Mouse (Mus musculus) heart, embryonic 15.5 days (tissue): ENCODE data around the gene Ptprd. TPM values are rescaled to one million over a fixed set of nuclear protein-coding genes. Genes with fewer than 3 reads are reported as not detected.

Source experiments
- ATAC-seq: fragments of 200-750 bp; cut with Nextera tagmentation; replicated peaks from 2 replicates; pipeline ENCODE4 v1.8.0; 2017; ENCODE audit warnings: low read depth, moderate TSS enrichment; ENCODE audit not compliant: insufficient number of reproducible peaks, insufficient read depth, low FRiP score
- H3K27ac ChIP-seq: fragments of 300-500 bp; sonication (generic); 2 replicates; pipeline ENCODE4 v1.5.1; 2015; ENCODE audit warnings: mild to moderate bottlenecking, inconsistent platforms
- H3K27me3 ChIP-seq: fragments of 300-500 bp; sonication (generic); 2 replicates; pipeline ENCODE4 v1.6.1; 2015; ENCODE audit warnings: inconsistent platforms
- H3K36me3 ChIP-seq: fragments of 300-500 bp; sonication (generic); 2 replicates; pipeline ENCODE4 v1.6.1; 2015; ENCODE audit warnings: mild to moderate bottlenecking, inconsistent platforms
- H3K4me1 ChIP-seq: fragments of 300-500 bp; sonication (generic); replicated peaks from 2 replicates; pipeline ENCODE4 v1.6.1; 2015; ENCODE audit warnings: inconsistent platforms
- H3K4me2 ChIP-seq: fragments of 300-500 bp; sonication (generic); 2 replicates; pipeline ENCODE4 v1.6.1; 2015; ENCODE audit warnings: inconsistent platforms, mild to moderate bottlenecking, moderate library complexity
- H3K4me3 ChIP-seq: fragments of 300-500 bp; sonication (generic); 2 replicates; pipeline ENCODE4 v1.5.1; 2015; ENCODE audit warnings: mild to moderate bottlenecking, inconsistent platforms
- H3K9ac ChIP-seq: fragments of 300-500 bp; sonication (generic); 2 replicates; pipeline ENCODE4 v1.6.1; 2015; ENCODE audit warnings: mild to moderate bottlenecking, inconsistent platforms
- H3K9me3 ChIP-seq: fragments of 300-500 bp; sonication (generic); replicated peaks from 2 replicates; pipeline ENCODE4 v1.6.1; 2016; ENCODE audit warnings: inconsistent platforms
- WGBS: fragments of 180-500 bp; shearing (Covaris S2); methylation state at CpG from one replicate; pipeline ENCODE4 v1.1.7; 2015; ENCODE audit warnings: mixed read lengths; 5-methylcytosine and 5-hydroxymethylcytosine counted together
- polyA plus RNA-seq: library from polyadenylated mRNA; unstranded; fragments of >200 nt; fragmentation: Nextera tagmentation; extraction: Ambion mirVana; gene quantifications from 2 replicates; pipeline ENCODE4 v1.2.1, GENCODE M21; 2015

Ptprd gene
- polyA plus RNA-seq, 1 experiment from 2014 or later: 9.4 TPM

- Histone ChIP-seq H3K4me3 (no peak overlapping the region), H3K9me3 (no peaks in the 10 kb centered on the region), H3K27ac (no peak overlapping the region), H3K36me3 (no peaks in the 10 kb centered on the region), H3K4me1 (no peaks in the 10 kb centered on the region), H3K4me2 (no peak overlapping the region), H3K27me3 (no peaks in the 10 kb centered on the region), H3K9ac (no peak overlapping the region)
- ATAC-seq: no peak
- 69% methylated on average over 1 of the region's 1 CpGs for WGBS
These were observed 1322.1 kb downstream of the Ptprd start for GRCm38 (mm10) chr4:76889669-76890068.

- Histone ChIP-seq H3K27ac (no peak overlapping the region), H3K4me3 (no peak overlapping the region), H3K9ac (no peak overlapping the region), H3K27me3 (no peaks in the 10 kb centered on the region), H3K4me2 (no peak overlapping the region), H3K36me3 (no peaks in the 10 kb centered on the region), H3K9me3 (no peaks in the 10 kb centered on the region), H3K4me1 (no peaks in the 10 kb centered on the region)
- no peak for ATAC-seq
- WGBS: 76% methylated on average over 3 of the region's 3 CpGs
These were observed 1330.2 kb downstream of the Ptprd start for GRCm38 (mm10) chr4:76881610-76882009.

GRCm38 (mm10) chr4:76870971-76871370, 1340.8 kb downstream of the Ptprd start:
- Histone ChIP-seq H3K9me3 (no peaks in the 10 kb centered on the region), H3K27me3 (no peaks in the 10 kb centered on the region), H3K27ac (no peak overlapping the region), H3K4me1 (no peaks in the 10 kb centered on the region), H3K4me2 (no peak overlapping the region), H3K4me3 (no peak overlapping the region), H3K36me3 (no peaks in the 10 kb centered on the region), H3K9ac (no peak overlapping the region)
- WGBS: 76% methylated on average over 1 of the region's 1 CpGs
- no peak for ATAC-seq

DNA sequence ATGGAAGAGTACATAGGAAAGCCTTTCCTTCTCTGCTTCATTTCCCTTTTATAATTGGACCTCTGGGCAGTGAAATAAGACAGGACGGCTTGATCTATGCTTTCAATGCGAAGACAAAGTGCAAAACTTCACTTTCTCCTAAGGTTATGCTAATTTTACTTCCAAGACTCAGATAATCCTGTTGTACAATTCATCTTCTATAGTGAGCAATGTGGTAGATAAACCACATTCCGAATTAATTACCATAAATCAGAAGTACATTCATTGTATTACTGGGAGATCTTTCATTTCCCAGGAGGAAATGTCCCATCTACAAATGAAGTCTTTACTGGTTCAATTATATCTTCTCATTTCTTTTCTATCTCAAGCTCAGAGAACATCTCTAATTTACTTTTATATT, 1346.2 kb downstream of the Ptprd start:
- Histone ChIP-seq H3K4me2 (no peak overlapping the region), H3K4me1 (no peaks in the 10 kb centered on the region), H3K4me3 (no peak overlapping the region), H3K9me3 (no peaks in the 10 kb centered on the region), H3K9ac (no peak overlapping the region), H3K27me3 (no peaks in the 10 kb centered on the region), H3K27ac (no peak overlapping the region), H3K36me3 (no peaks in the 10 kb centered on the region)
- 76% methylated on average over 3 of the region's 3 CpGs for WGBS
- no peak for ATAC-seq

DNA sequence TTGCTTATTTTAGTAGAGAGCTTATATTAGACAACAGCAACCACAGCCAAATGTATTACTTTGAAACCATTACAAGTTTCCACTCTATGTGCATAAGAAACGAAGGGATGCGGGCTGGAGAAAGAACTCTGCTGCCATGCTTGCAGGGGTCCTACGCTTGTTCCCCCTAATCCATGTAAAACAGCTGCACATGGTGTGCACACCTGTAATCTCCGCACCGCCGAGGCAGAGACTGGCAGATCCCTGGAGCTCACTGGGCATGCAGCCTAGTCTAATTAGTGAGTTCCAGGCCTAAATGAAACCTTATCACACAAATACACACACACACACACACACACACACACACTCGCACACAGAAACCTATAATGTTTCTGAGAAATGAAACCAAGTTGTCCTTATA, 1365.5 kb downstream of the Ptprd start:
- no peaks in the 10 kb centered on the region for H3K4me1 ChIP-seq
- ATAC-seq: no peak
- no peak overlapping the region for H3K9ac ChIP-seq
- H3K36me3 ChIP-seq: no peaks in the 10 kb centered on the region
- H3K27me3 ChIP-seq: no peaks in the 10 kb centered on the region
- H3K27ac ChIP-seq: no peak overlapping the region
- H3K9me3 ChIP-seq: no peaks in the 10 kb centered on the region
- 75% methylated on average over 7 of the region's 7 CpGs for WGBS
- H3K4me2 ChIP-seq: no peak overlapping the region
- no peak overlapping the region for H3K4me3 ChIP-seq

GRCm38 (mm10) chr4:76839016-76839415, 1372.7 kb downstream of the Ptprd start:
- Histone ChIP-seq H3K4me3 (no peak overlapping the region), H3K9me3 (no peaks in the 10 kb centered on the region), H3K27ac (no peak overlapping the region), H3K9ac (no peak overlapping the region), H3K36me3 (no peaks in the 10 kb centered on the region), H3K4me1 (no peaks in the 10 kb centered on the region), H3K4me2 (no peak overlapping the region), H3K27me3 (no peaks in the 10 kb centered on the region)
- 69% methylated on average over 1 of the region's 1 CpGs for whole genome bisulfite sequencing
- no peak for ATAC-seq

DNA sequence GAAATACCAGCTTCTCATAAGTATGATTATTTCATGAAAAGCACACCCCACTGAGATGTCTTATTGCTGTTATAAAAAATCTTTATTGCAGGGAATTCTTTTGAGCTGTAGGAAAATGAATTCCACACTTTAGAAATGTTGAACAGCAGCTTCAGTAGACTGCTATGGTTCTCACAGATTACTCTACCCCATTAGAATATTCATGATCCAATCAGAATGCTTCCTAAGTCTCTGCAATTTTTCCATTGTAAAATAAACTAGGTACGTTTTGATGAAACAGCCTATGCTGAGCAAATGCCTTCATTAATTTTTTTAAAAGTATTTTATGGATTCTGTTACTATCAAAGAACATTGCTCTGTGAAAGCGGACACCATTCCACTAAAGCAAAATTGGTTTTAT, 1399.6 kb downstream of the Ptprd start:
- Histone ChIP-seq H3K4me1 (no peaks in the 10 kb centered on the region), H3K36me3 (no peaks in the 10 kb centered on the region), H3K9ac (no peak overlapping the region), H3K4me2 (no peak overlapping the region), H3K27ac (no peak overlapping the region), H3K27me3 (no peaks in the 10 kb centered on the region), H3K9me3 (no peaks in the 10 kb centered on the region), H3K4me3 (no peak overlapping the region)
- WGBS: 71% methylated on average over 2 of the region's 2 CpGs
- ATAC-seq: no peak

DNA sequence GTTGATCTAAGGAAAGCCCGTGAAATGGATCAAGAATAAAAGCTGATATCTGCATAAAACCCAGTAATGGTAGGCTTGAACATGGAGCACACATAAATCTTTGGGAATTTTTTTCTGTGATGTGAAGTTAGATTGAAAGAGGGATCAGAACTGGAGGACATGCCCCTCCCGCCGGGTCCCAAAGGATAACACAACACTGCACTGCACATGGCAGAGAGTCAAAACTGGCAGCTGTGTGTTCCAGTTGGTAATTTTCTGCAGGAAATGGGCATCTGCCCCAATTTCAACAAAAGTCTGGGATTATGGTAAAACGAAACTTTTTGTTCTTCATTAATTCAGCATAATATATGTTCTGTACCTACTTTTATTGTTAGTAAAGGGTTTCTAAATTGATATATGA, 1409.1 kb downstream of the Ptprd start:
- Histone ChIP-seq H3K27me3 (no peaks in the 10 kb centered on the region), H3K9me3 (no peaks in the 10 kb centered on the region), H3K4me2 (no peak overlapping the region), H3K36me3 (no peaks in the 10 kb centered on the region), H3K27ac (no peak overlapping the region), H3K4me3 (no peak overlapping the region), H3K4me1 (no peaks in the 10 kb centered on the region), H3K9ac (no peak overlapping the region)
- WGBS: 77% methylated on average over 4 of the region's 4 CpGs
- ATAC-seq: no peak

DNA sequence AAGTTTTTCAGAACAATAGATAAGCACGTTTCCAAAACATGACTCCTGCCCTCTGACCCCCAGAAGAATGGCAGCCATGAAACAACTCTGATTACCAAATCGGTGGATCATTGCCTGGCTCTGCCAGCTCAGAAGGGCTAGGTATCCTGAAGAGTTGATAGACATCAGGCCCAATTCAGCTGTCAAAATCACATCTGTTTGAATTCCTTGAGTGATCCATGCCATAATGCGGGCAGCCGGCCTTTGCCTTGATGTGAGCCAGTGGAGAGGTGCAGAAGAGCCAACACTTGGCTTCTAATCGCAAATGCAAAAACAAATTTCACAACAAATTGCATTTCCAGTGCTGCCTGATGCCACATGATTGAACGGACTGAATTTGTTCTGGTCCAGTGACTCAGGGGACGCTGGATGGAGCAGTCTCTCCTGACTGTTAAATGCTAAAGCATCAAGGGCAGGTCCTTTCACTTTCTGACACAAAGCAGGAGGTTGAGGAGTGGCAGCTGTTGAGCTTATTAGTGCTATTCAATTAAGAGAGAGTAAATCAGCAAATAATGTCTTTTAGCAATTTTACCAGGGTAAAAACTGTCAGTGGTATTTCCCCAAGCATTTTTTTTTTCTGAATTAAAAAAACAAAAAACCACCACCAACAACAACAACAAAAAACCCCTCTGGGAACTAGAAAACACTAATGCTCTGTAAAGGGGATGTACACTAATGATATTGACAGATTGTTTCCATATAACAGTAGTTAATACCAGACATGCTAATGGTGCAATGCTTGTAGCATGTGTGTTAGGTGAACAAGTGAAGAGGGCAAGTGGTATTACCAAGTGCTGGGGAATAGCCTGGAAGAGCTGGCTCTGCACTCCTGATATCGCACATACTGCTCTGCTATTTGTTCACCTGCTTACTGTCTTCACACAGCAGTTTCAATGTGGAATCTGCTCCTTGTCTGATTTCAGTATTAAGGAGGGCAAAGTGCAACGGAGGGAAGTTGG, 1413.5 kb downstream of the Ptprd start:
- ATAC-seq: no peak

DNA sequence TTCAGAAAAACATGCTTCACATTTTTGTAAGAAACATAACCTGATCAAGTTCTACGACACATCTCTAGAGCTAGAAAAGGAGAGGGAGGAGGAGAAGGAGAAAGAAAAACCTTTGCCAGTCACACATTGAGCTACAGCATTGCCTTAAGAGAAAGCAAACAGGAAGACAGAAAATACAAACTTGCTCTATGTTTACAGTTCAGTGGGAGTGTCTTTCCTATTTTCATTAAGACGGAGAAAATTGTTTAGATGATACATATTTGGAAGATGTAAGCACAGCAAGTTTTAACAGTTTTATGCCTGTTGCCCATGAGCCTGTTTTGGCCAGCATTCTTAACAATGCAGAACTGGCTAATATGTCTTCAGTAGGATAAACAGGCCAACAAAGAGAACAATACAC, 1426.4 kb downstream of the Ptprd start:
- Histone ChIP-seq H3K27me3 (no peaks in the 10 kb centered on the region), H3K4me1 (no peaks in the 10 kb centered on the region), H3K4me2 (no peak overlapping the region), H3K9me3 (no peaks in the 10 kb centered on the region), H3K27ac (no peak overlapping the region), H3K36me3 (no peaks in the 10 kb centered on the region), H3K9ac (no peak overlapping the region), H3K4me3 (no peak overlapping the region)
- no peak for ATAC-seq
- 78% methylated on average over 2 of the region's 2 CpGs for WGBS

More for the DNA sequence above, 1413.5 kb downstream of the Ptprd start:
- no peak overlapping the region for H3K27ac ChIP-seq
- H3K9me3 ChIP-seq: no peaks in the 10 kb centered on the region
- no peak overlapping the region for H3K9ac ChIP-seq
- H3K4me1 ChIP-seq: no peaks in the 10 kb centered on the region
- H3K4me3 ChIP-seq: no peak overlapping the region
- H3K27me3 ChIP-seq: no peaks in the 10 kb centered on the region
- WGBS: 64% methylated on average over 9 of the region's 9 CpGs
- no peaks in the 10 kb centered on the region for H3K36me3 ChIP-seq
- no peak overlapping the region for H3K4me2 ChIP-seq

GRCm38 (mm10) chr4:76779558-76780124, 1432.1 kb downstream of the Ptprd start:
- no peak overlapping the region for H3K9ac ChIP-seq
- no peak overlapping the region for H3K4me3 ChIP-seq
- H3K36me3 ChIP-seq: no peaks in the 10 kb centered on the region
- H3K4me1 ChIP-seq: no peaks in the 10 kb centered on the region
- ATAC-seq: no peak
- H3K9me3 ChIP-seq: no peaks in the 10 kb centered on the region
- H3K4me2 ChIP-seq: no peak overlapping the region
- H3K27ac ChIP-seq: no peak overlapping the region
- 35% methylated on average over 4 of the region's 4 CpGs for WGBS
- H3K27me3 ChIP-seq: no peaks in the 10 kb centered on the region

DNA sequence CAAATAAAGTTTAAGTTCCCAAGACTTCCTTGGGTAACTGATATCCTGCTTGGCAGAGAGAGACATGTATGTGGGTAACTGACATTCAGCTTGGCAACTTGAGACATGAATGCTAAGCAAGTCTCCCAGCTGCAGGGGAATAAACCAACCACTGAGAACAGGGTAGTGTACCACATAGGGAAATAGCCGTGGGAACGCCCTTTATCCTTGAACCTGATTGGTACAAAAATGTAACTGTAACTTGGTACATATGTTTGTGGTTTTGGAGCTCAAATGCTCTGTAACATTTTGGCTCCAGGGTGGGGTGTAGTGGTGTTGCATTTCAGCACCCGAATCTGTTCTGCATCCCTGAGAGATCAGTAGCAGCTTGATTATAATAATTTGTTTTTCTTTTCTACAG, 1444.8 kb downstream of the Ptprd start:
- Histone ChIP-seq H3K36me3 (no peaks in the 10 kb centered on the region), H3K4me1 (no peaks in the 10 kb centered on the region), H3K27ac (no peak overlapping the region), H3K27me3 (no peaks in the 10 kb centered on the region), H3K4me2 (no peak overlapping the region), H3K9me3 (no peaks in the 10 kb centered on the region), H3K4me3 (no peak overlapping the region), H3K9ac (no peak overlapping the region)
- 68% methylated on average over 3 of the region's 3 CpGs for WGBS
- ATAC-seq: no peak
